Mouse (Mus musculus): ENCODE results near the gene Tbc1d25.

Tbc1d25 gene

GRCm38 (mm10) chrX:8175504-8176385, at the start of gene Tbc1d25:
Gene Tbc1d25 (minus strand): TSS chrX:8176181.
- peak; percentile 82 to 85 for DNase-seq

- DNase-seq: no peak
Observed at GRCm38 (mm10) chrX:8223473-8223872, 47.5 kb upstream of the Tbc1d25 start.

GRCm38 (mm10) chrX:8222678-8223421, 46.9 kb upstream of the Tbc1d25 start:
- no peak for DNase-seq

- DNase-seq: no peak
Observed at GRCm38 (mm10) chrX:8222296-8222677, 46.3 kb upstream of the Tbc1d25 start.

- DNase-seq: no peak
Observed at GRCm38 (mm10) chrX:8219651-8220050, 43.7 kb upstream of the Tbc1d25 start.

- no peak for DNase-seq
Observed at GRCm38 (mm10) chrX:8218114-8218513, 42.1 kb upstream of the Tbc1d25 start.

GRCm38 (mm10) chrX:8217383-8217782, 41.4 kb upstream of the Tbc1d25 start:
- no peak for DNase-seq

GRCm38 (mm10) chrX:8211490-8212207, 35.7 kb upstream of the Tbc1d25 start:
- DNase-seq: no peak

GRCm38 (mm10) chrX:8209720-8210119, 33.7 kb upstream of the Tbc1d25 start:
- no peak for DNase-seq

GRCm38 (mm10) chrX:8207224-8207623, 31.2 kb upstream of the Tbc1d25 start:
- DNase-seq: no peak

- no peak for DNase-seq
Observed at GRCm38 (mm10) chrX:8206694-8207197, 30.8 kb upstream of the Tbc1d25 start.

GRCm38 (mm10) chrX:8206015-8206693, 30.2 kb upstream of the Tbc1d25 start, which contains the start of gene Porcn:
Gene Porcn (minus strand): TSS chrX:8206525.
- DNase-seq: peak in 1 of 2 experiments; percentile 2

- no peak for DNase-seq
Observed at GRCm38 (mm10) chrX:8205551-8205950, 29.6 kb upstream of the Tbc1d25 start.

- DNase-seq: no peak
Observed at GRCm38 (mm10) chrX:8205088-8205487, 29.1 kb upstream of the Tbc1d25 start.

- no peak for DNase-seq
Observed at GRCm38 (mm10) chrX:8204076-8204475, 28.1 kb upstream of the Tbc1d25 start.

- no peak for DNase-seq
Observed at GRCm38 (mm10) chrX:8203105-8203504, 27.1 kb upstream of the Tbc1d25 start.

GRCm38 (mm10) chrX:8193419-8193723, 17.4 kb upstream of the Tbc1d25 start, which contains the start of gene Ebp:
Gene Ebp (minus strand): TSS chrX:8193512.
- no peak for DNase-seq

- DNase-seq: peak; percentile 66 to 68
Observed at GRCm38 (mm10) chrX:8192640-8193418, 16.8 kb upstream of the Tbc1d25 start.

- DNase-seq: peak in 1 of 2 experiments; percentile 4
Observed at GRCm38 (mm10) chrX:8192126-8192639, 16.2 kb upstream of the Tbc1d25 start.

- DNase-seq: no peak
Observed at GRCm38 (mm10) chrX:8182871-8183540, 7.0 kb upstream of the Tbc1d25 start.

- no peak for DNase-seq
Observed at GRCm38 (mm10) chrX:8179646-8180045, 3.7 kb upstream of the Tbc1d25 start.
